Mouse (Mus musculus): ENCODE measurements around the gene Styxl1. TPM values are rescaled to one million over a fixed set of nuclear protein-coding genes. Genes with fewer than 3 reads are reported as not detected.

The Styxl1 gene
- total RNA-seq, 1 experiment, result not detected

DNA sequence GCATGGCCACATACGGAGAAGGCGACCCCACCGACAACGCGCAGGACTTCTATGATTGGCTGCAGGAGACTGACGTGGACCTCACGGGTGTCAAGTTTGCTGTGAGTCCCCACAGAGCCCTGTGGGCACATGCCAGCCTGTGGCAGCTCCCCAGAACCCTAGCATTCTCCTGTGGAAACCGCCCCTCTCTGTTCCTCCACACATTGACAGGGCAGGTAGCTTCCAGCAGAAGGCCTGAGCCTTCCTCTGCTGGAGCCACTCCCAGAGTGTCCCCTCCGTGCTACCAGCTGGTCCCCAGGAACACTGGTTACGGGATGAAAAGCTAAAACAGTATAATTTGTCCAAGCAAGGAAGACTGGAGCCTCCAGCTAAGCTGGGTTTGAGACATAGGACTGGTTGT lies 47.9 kb downstream of the Styxl1 start:
- no peak for DNase-seq (ENCODE audit: low read depth, low spot score)
- Histone ChIP-seq H3K36me3 (ENCODE audit: control insufficient read depth, insufficient read depth, low read length, poor library complexity, severe bottlenecking) (peaks cover 56% of the 10 kb centered on the region), H3K4me3 (ENCODE audit: insufficient read depth in 1 of 2, low read depth in 1 of 2, low read length in 2 of 2, poor library complexity in 1 of 2, severe bottlenecking in 1 of 2) (no peak overlapping the region), H3K27ac (ENCODE audit: insufficient read depth, low read depth, low read length, poor library complexity, severe bottlenecking) (no peak overlapping the region), H3K9me3 (ENCODE audit: control insufficient read depth, insufficient read depth, low read depth, low read length) (no peaks in the 10 kb centered on the region), H3K9ac (ENCODE audit: insufficient read depth, low read depth, low read length, poor library complexity, severe bottlenecking) (no peak overlapping the region), H3K4me1 (ENCODE audit: control insufficient read depth in 2 of 2, insufficient read depth in 2 of 2, low read length in 2 of 2, poor library complexity in 1 of 2) (peaks cover 2 to 14% of the 10 kb centered on the region in 2 experiments; a peak in 3 of 4 replicates)
- no peak for TF ChIP-seq MAFK (IDR thresholded peaks at IDR 0.05; ENCODE audit: insufficient read depth, low read depth, low read length)
- TF ChIP-seq ZC3H11A (IDR thresholded peaks at IDR 0.05; ENCODE audit: borderline replicate concordance, low read depth, low read length), result no peak
- no peak for TF ChIP-seq CHD2 (IDR thresholded peaks at IDR 0.05; ENCODE audit: low read depth, low read length)
- TF ChIP-seq ZNF384 (IDR thresholded peaks at IDR 0.05; ENCODE audit: low read depth, low read length), result no peak
- TF ChIP-seq HCFC1 (IDR thresholded peaks at IDR 0.05; ENCODE audit: borderline replicate concordance, insufficient read depth, low read length), result no peak
- in situ Hi-C loops (cut with MboI; ENCODE audit: low sequenced_read_pairs in 2 of 2, unreplicated experiment in 2 of 2), result no loop called here

DNA sequence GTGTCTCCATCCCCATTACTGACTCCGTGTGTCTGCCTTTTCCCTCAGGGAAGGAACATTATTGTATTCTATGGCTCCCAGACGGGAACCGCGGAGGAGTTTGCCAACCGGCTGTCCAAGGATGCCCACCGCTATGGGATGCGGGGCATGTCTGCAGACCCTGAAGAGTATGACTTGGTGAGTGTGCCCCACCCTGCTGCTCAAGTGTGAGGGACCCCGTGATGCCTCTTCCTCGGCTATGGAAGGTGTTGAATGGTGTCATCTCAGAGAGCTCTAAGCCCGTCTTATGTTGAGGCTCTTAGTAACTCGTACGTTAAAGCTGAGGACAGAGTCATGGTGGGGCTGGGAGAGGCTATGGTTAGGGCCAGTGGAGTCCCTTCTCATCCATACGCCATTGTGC lies 48.8 kb downstream of the Styxl1 start:
- Histone ChIP-seq H3K9me3 (ENCODE audit: control insufficient read depth, insufficient read depth, low read depth, low read length) (no peaks in the 10 kb centered on the region), H3K4me3 (ENCODE audit: insufficient read depth in 1 of 2, low read depth in 1 of 2, low read length in 2 of 2, poor library complexity in 1 of 2, severe bottlenecking in 1 of 2) (no peak overlapping the region), H3K36me3 (ENCODE audit: control insufficient read depth, insufficient read depth, low read length, poor library complexity, severe bottlenecking) (peaks cover 49% of the 10 kb centered on the region), H3K9ac (ENCODE audit: insufficient read depth, low read depth, low read length, poor library complexity, severe bottlenecking) (no peak overlapping the region), H3K4me1 (ENCODE audit: control insufficient read depth in 2 of 2, insufficient read depth in 2 of 2, low read length in 2 of 2, poor library complexity in 1 of 2) (peaks cover under 1 to 20% of the 10 kb centered on the region in 2 experiments; a peak in 3 of 4 replicates), H3K27ac (ENCODE audit: insufficient read depth, low read depth, low read length, poor library complexity, severe bottlenecking) (no peak overlapping the region)
- in situ Hi-C loops (cut with MboI; ENCODE audit: low sequenced_read_pairs in 2 of 2, unreplicated experiment in 2 of 2), result no loop called here
- no peak for DNase-seq (ENCODE audit: low read depth, low spot score)
- no peak for TF ChIP-seq MAFK (IDR thresholded peaks at IDR 0.05; ENCODE audit: insufficient read depth, low read depth, low read length)
- no peak for TF ChIP-seq CHD2 (IDR thresholded peaks at IDR 0.05; ENCODE audit: low read depth, low read length)
- TF ChIP-seq ZC3H11A (IDR thresholded peaks at IDR 0.05; ENCODE audit: borderline replicate concordance, low read depth, low read length), result no peak
- no peak for TF ChIP-seq HCFC1 (IDR thresholded peaks at IDR 0.05; ENCODE audit: borderline replicate concordance, insufficient read depth, low read length)
- no peak for TF ChIP-seq ZNF384 (IDR thresholded peaks at IDR 0.05; ENCODE audit: low read depth, low read length)

DNA sequence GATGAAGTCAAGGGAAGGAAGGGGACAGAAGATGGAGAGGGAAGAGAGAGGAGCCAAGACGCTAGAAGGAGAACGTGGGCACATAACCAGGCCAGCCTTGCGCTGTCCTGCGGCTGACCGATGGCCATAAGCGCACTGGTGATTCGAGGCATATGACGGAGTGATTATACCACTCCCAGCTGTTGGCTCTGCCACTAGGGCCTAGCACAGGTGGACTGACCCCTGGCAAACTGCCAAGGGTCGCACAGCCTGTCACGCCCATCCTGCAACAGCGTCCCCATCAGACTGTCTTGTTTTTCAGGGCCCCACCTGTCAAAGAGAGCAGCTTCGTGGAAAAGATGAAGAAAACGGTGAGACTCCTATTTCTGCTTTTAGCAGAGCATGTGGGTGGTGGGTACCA lies 49.8 kb downstream of the Styxl1 start:
- no peak overlapping the region for H3K9ac ChIP-seq (ENCODE audit: insufficient read depth, low read depth, low read length, poor library complexity, severe bottlenecking)
- no peak overlapping the region for H3K4me3 ChIP-seq (ENCODE audit: insufficient read depth in 1 of 2, low read depth in 1 of 2, low read length in 2 of 2, poor library complexity in 1 of 2, severe bottlenecking in 1 of 2)
- H3K27ac ChIP-seq (ENCODE audit: insufficient read depth, low read depth, low read length, poor library complexity, severe bottlenecking), result no peak overlapping the region
- H3K4me1 ChIP-seq (ENCODE audit: control insufficient read depth in 2 of 2, insufficient read depth in 2 of 2, low read length in 2 of 2, poor library complexity in 1 of 2), result peaks cover 0 to 18% of the 10 kb centered on the region in 2 experiments; a peak in 2 of 4 replicates
- no peak for DNase-seq (ENCODE audit: low read depth, low spot score)
- H3K9me3 ChIP-seq (ENCODE audit: control insufficient read depth, insufficient read depth, low read depth, low read length), result no peaks in the 10 kb centered on the region
- no peak for TF ChIP-seq MAFK (IDR thresholded peaks at IDR 0.05; ENCODE audit: insufficient read depth, low read depth, low read length)
- no peak for TF ChIP-seq CHD2 (IDR thresholded peaks at IDR 0.05; ENCODE audit: low read depth, low read length)
- TF ChIP-seq ZC3H11A (IDR thresholded peaks at IDR 0.05; ENCODE audit: borderline replicate concordance, low read depth, low read length), result no peak
- TF ChIP-seq HCFC1 (IDR thresholded peaks at IDR 0.05; ENCODE audit: borderline replicate concordance, insufficient read depth, low read length), result no peak
- H3K36me3 ChIP-seq (ENCODE audit: control insufficient read depth, insufficient read depth, low read length, poor library complexity, severe bottlenecking), result peaks cover 43% of the 10 kb centered on the region
- in situ Hi-C loops (cut with MboI; ENCODE audit: low sequenced_read_pairs in 2 of 2, unreplicated experiment in 2 of 2), result no loop called here

GRCm38 (mm10) chr5:135727871-135728270 lies 50.3 kb downstream of the Styxl1 start:
- in situ Hi-C loops (cut with MboI; ENCODE audit: low sequenced_read_pairs in 2 of 2, unreplicated experiment in 2 of 2), result no loop called here
- no peak overlapping the region for H3K27ac ChIP-seq (ENCODE audit: insufficient read depth, low read depth, low read length, poor library complexity, severe bottlenecking)
- peaks cover 0 to 16% of the 10 kb centered on the region in 2 experiments; a peak in 2 of 4 replicates for H3K4me1 ChIP-seq (ENCODE audit: control insufficient read depth in 2 of 2, insufficient read depth in 2 of 2, low read length in 2 of 2, poor library complexity in 1 of 2)

More at GRCm38 (mm10) chr5:135727871-135728270, 50.3 kb downstream of the Styxl1 start:
- no peak for DNase-seq (ENCODE audit: low read depth, low spot score)
- no peak overlapping the region for H3K9ac ChIP-seq (ENCODE audit: insufficient read depth, low read depth, low read length, poor library complexity, severe bottlenecking)
- H3K36me3 ChIP-seq (ENCODE audit: control insufficient read depth, insufficient read depth, low read length, poor library complexity, severe bottlenecking), result peaks cover 41% of the 10 kb centered on the region
- TF ChIP-seq HCFC1 (IDR thresholded peaks at IDR 0.05; ENCODE audit: borderline replicate concordance, insufficient read depth, low read length) (no peak), MAFK (IDR thresholded peaks at IDR 0.05; ENCODE audit: insufficient read depth, low read depth, low read length) (no peak), ZC3H11A (IDR thresholded peaks at IDR 0.05; ENCODE audit: borderline replicate concordance, low read depth, low read length) (no peak), CHD2 (IDR thresholded peaks at IDR 0.05; ENCODE audit: low read depth, low read length) (no peak), ZNF384 (IDR thresholded peaks at IDR 0.05; ENCODE audit: low read depth, low read length) (no peak)
- no peak overlapping the region for H3K4me3 ChIP-seq (ENCODE audit: insufficient read depth in 1 of 2, low read depth in 1 of 2, low read length in 2 of 2, poor library complexity in 1 of 2, severe bottlenecking in 1 of 2)
- no peaks in the 10 kb centered on the region for H3K9me3 ChIP-seq (ENCODE audit: control insufficient read depth, insufficient read depth, low read depth, low read length)

All from ES-E14 (cell line).